26 mouse cellular contexts compared by ENCODE assay signal in the genomic region with DNA sequence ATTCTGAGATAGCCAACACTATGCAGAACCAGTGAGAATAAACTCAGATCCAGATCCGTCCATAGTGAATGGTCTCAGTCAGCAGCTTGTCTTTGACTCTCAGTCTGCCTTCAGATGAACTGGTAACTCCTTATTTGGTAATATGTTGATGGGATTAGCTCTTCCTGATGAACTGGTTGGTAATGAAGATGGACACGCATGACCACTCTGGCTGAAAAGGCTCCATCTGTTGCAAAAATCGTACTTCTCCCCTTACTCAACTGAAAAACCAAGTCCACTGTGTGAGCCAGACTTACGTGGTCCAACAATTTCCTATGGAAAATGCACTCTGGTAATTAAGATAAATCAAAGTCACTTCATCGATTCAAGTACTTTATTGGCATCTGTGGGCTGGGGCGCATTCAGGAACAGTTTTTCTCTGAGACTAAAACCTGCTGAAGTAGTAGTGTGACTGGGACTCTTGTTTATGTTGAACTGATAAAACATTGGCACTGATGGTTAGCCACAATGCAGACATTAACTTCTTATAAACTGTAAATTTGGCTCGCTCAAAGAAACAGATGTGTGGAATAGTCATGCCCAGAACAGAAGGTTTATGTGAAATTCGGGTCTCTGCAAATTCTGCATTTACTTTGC. TPM values are rescaled to one million over a fixed set of nuclear protein-coding genes. Genes with fewer than 3 reads are reported as not detected.
DNase-seq lines count a peak whose midpoint lies in the region; ATAC-seq and TF ChIP-seq lines count a peak whose summit lies in the region.
"Had no signal": no experiment of that assay in that cellular context is flagged by ENCODE, and none has a peak within 500 bp of the region (broad histone marks: within the 10 kb centered on the region; RNA-seq: fewer than 3 reads in every experiment).

No protein-coding gene starts in this region.

- peak; percentile 38; the same call in 1 of the 2 replicates for ATAC-seq in hindbrain, embryonic 12.5 days (ENCODE audit: low FRiP score)
- no peak for ATAC-seq in hindbrain, embryonic 13.5 days (ENCODE audit: low FRiP score)
- peak; percentile 91 for ATAC-seq in lung, embryonic 16.5 days (ENCODE audit: low read depth)
- ATAC-seq in midbrain, embryonic 13.5 days: 0 out of 2 replicates have a peak, but pooled peaks have one; percentile 34
- ATAC-seq: forebrain, postnatal 0 days; intestine, postnatal 0 days; liver, embryonic 12.5 days; Patski had no signal

- no peak for DNase-seq in lung, postnatal 25 days (ENCODE audit: low spot score)
- peak; percentile 39 for DNase-seq in brain, embryonic 14.5 days (ENCODE audit: low read depth)
- DNase-seq in yolk sac, embryonic 10.5 days (ENCODE audit: low spot score): no peak
- DNase-seq: B cell, adult 2 months; cerebellum, adult 11-12 months; embryo, embryonic 11 days; forebrain, postnatal 0 days; gastrocnemius, postnatal 36 days; heart, adult 2 months; heart, postnatal 14 days; kidney, postnatal 4 days; lung, adult 18-20 months; thymus, adult 18-20 months; thymus, postnatal 4 days had no signal

- no peak for TF ChIP-seq CTCF in brain, embryonic 14.5 days (IDR thresholded peaks at IDR 0.05; ENCODE audit: borderline replicate concordance, extremely low read depth, insufficient read depth, insufficient read length)

- H3K4me3 ChIP-seq in hindbrain, embryonic 12.5 days: no peak overlapping the region
- no peak overlapping the region for H3K4me3 ChIP-seq in hindbrain, embryonic 13.5 days
- no peak overlapping the region for H3K4me3 ChIP-seq in lung, embryonic 16.5 days (ENCODE audit: low read length)
- no peak overlapping the region for H3K4me3 ChIP-seq in midbrain, embryonic 13.5 days (replicated peaks)
- H3K4me3 ChIP-seq: heart, adult 2 months; heart, embryonic 13.5 days; limb, embryonic 13.5 days; liver, embryonic 12.5 days; neural tube, embryonic 13.5 days had no signal

- H3K27me3 ChIP-seq in hindbrain, embryonic 12.5 days: no peaks in the 10 kb centered on the region
- no peaks in the 10 kb centered on the region for H3K27me3 ChIP-seq in hindbrain, embryonic 13.5 days
- no peaks in the 10 kb centered on the region for H3K27me3 ChIP-seq in lung, embryonic 16.5 days (ENCODE audit: control insufficient read depth, insufficient read depth, low read depth, low read length)
- no peaks in the 10 kb centered on the region for H3K27me3 ChIP-seq in midbrain, embryonic 13.5 days
- H3K27me3 ChIP-seq: CH12.LX; heart, embryonic 13.5 days; limb, embryonic 13.5 days; liver, embryonic 12.5 days; neural tube, embryonic 13.5 days; Patski had no signal

- H3K9ac ChIP-seq in hindbrain, embryonic 12.5 days: no peak overlapping the region
- no peak overlapping the region for H3K9ac ChIP-seq in hindbrain, embryonic 13.5 days
- H3K9ac ChIP-seq in lung, embryonic 16.5 days (ENCODE audit: low read length): no peak overlapping the region
- no peak overlapping the region for H3K9ac ChIP-seq in midbrain, embryonic 13.5 days (replicated peaks)
- H3K9ac ChIP-seq: forebrain, postnatal 0 days; heart, embryonic 13.5 days; limb, embryonic 13.5 days; liver, embryonic 12.5 days; neural tube, embryonic 13.5 days had no signal

- H3K4me1 ChIP-seq in hindbrain, embryonic 12.5 days: no peaks in the 10 kb centered on the region
- no peaks in the 10 kb centered on the region for H3K4me1 ChIP-seq in hindbrain, embryonic 13.5 days (replicated peaks)
- H3K4me1 ChIP-seq in lung, embryonic 16.5 days (replicated peaks; ENCODE audit: control insufficient read depth, insufficient read depth, low read length): no peaks in the 10 kb centered on the region; the same call in 1 of the 2 replicates
- H3K4me1 ChIP-seq in midbrain, embryonic 13.5 days (replicated peaks): 0 out of 2 replicates have a peak, but pooled peaks cover 3% of the 10 kb centered on the region
- H3K4me1 ChIP-seq: heart, embryonic 13.5 days; limb, embryonic 13.5 days; liver, embryonic 12.5 days; neural tube, embryonic 13.5 days had no signal

- TF ChIP-seq POLR2A in brain, embryonic 14.5 days (IDR thresholded peaks at IDR 0.05; ENCODE audit: borderline replicate concordance, extremely low read depth, insufficient read depth, insufficient read length, poor library complexity, severe bottlenecking): no peak

- H3K4me2 ChIP-seq in hindbrain, embryonic 12.5 days (replicated peaks): no peak overlapping the region
- no peak overlapping the region for H3K4me2 ChIP-seq in hindbrain, embryonic 13.5 days
- no peak overlapping the region for H3K4me2 ChIP-seq in lung, embryonic 16.5 days (ENCODE audit: low read depth, low read length)
- H3K4me2 ChIP-seq in midbrain, embryonic 13.5 days (replicated peaks): no peak overlapping the region
- H3K4me2 ChIP-seq: heart, embryonic 13.5 days; limb, embryonic 13.5 days; liver, embryonic 12.5 days; neural tube, embryonic 13.5 days had no signal

- no peak overlapping the region for H3K27ac ChIP-seq in hindbrain, embryonic 12.5 days
- H3K27ac ChIP-seq in hindbrain, embryonic 13.5 days: no peak overlapping the region
- peak overlapping the region; percentile 49; the same call in 1 of the 2 replicates for H3K27ac ChIP-seq in lung, embryonic 16.5 days (ENCODE audit: low read length)
- H3K27ac ChIP-seq in midbrain, embryonic 13.5 days: no peak overlapping the region
- H3K27ac ChIP-seq: heart, adult 2 months; heart, embryonic 13.5 days; limb, embryonic 13.5 days; liver, embryonic 12.5 days; neural tube, embryonic 13.5 days had no signal

- 82% methylated on average over 8 of the region's 8 CpGs for WGBS in hindbrain, embryonic 12.5 days
- 81% methylated on average over 8 of the region's 8 CpGs for WGBS in hindbrain, embryonic 13.5 days
- 42% methylated on average over 8 of the region's 8 CpGs for WGBS in lung, embryonic 16.5 days
- WGBS in midbrain, embryonic 13.5 days: 64% methylated on average over 8 of the region's 8 CpGs

- peaks cover 23% of the 10 kb centered on the region for H3K36me3 ChIP-seq in hindbrain, embryonic 12.5 days
- peaks cover 23% of the 10 kb centered on the region for H3K36me3 ChIP-seq in hindbrain, embryonic 13.5 days
- peaks cover 14% of the 10 kb centered on the region for H3K36me3 ChIP-seq in lung, embryonic 16.5 days (ENCODE audit: control insufficient read depth, insufficient read depth, low read length)
- peaks cover 21% of the 10 kb centered on the region for H3K36me3 ChIP-seq in midbrain, embryonic 13.5 days

- H3K9me3 ChIP-seq in hindbrain, embryonic 12.5 days (replicated peaks): no peaks in the 10 kb centered on the region
- H3K9me3 ChIP-seq in hindbrain, embryonic 13.5 days: no peaks in the 10 kb centered on the region
- no peaks in the 10 kb centered on the region for H3K9me3 ChIP-seq in lung, embryonic 16.5 days (ENCODE audit: control insufficient read depth, low read length)
- H3K9me3 ChIP-seq in midbrain, embryonic 13.5 days: no peaks in the 10 kb centered on the region
- H3K9me3 ChIP-seq: G1E; heart, embryonic 13.5 days; limb, embryonic 13.5 days; liver, embryonic 12.5 days; neural tube, embryonic 13.5 days had no signal

RNA-seq across cellular contexts. Expression of gene Tfg, which starts 36.1 kb away (rescaled TPM):
- 163 and 172 TPM in 2 replicates for polyA plus RNA-seq in hindbrain, embryonic 12.5 days (2016; fragmentation: Nextera tagmentation; extraction: Ambion mirVana)
- polyA plus RNA-seq in hindbrain, embryonic 13.5 days (2015; fragmentation: Nextera tagmentation; extraction: Ambion mirVana): 153 and 157 TPM in 2 replicates
- 128 and 144 TPM in 2 replicates for polyA plus RNA-seq in lung, embryonic 16.5 days (2015; fragmentation: Nextera tagmentation; extraction: Ambion mirVana)
- polyA plus RNA-seq in brain, embryonic 14.5 days (2012; rRNA removed): 122 and 130 TPM in 2 replicates
- polyA plus RNA-seq in midbrain, embryonic 13.5 days (2015; fragmentation: Nextera tagmentation; extraction: Ambion mirVana): 159 and 168 TPM in 2 replicates
